8 mouse cellular contexts compared by ENCODE assay signal in genomic region chr17:26946567-26946966, GRCm38 (mm10). TPM values are rescaled to one million over a fixed set of nuclear protein-coding genes. Genes with fewer than 3 reads are reported as not detected.
DNase-seq lines count a peak whose midpoint lies in the region; ATAC-seq and TF ChIP-seq lines count a peak whose summit lies in the region.

No protein-coding gene starts in this region.

- H3K36me3 ChIP-seq in hindbrain, postnatal 0 days (ENCODE audit: insufficient read depth, low read length) = no peaks in the 10 kb centered on the region
- H3K36me3 ChIP-seq in limb, embryonic 13.5 days = no peaks in the 10 kb centered on the region
- H3K36me3 ChIP-seq in midbrain, embryonic 14.5 days (ENCODE audit: control insufficient read depth, insufficient read depth, low read length) = no peaks in the 10 kb centered on the region

- peak overlapping the region; percentile 59 for H3K9ac ChIP-seq in hindbrain, postnatal 0 days (replicated peaks; ENCODE audit: low read length)
- peak overlapping the region; percentile 75 for H3K9ac ChIP-seq in limb, embryonic 13.5 days
- peak overlapping the region; percentile 64 for H3K9ac ChIP-seq in midbrain, embryonic 14.5 days (replicated peaks; ENCODE audit: low read length)

- TF ChIP-seq CTCF in hindbrain, postnatal 0 days (IDR thresholded peaks at IDR 0.05; ENCODE audit: low read depth) = peak; percentile 16; the same call in 1 of the 2 replicates

- H3K4me2 ChIP-seq in hindbrain, postnatal 0 days (ENCODE audit: low read depth, low read length) = peak overlapping the region; percentile 75
- H3K4me2 ChIP-seq in limb, embryonic 13.5 days (replicated peaks) = peak overlapping the region; percentile 85
- H3K4me2 ChIP-seq in midbrain, embryonic 14.5 days (ENCODE audit: low read length) = peak overlapping the region; percentile 76

- H3K4me3 ChIP-seq in hindbrain, postnatal 0 days (ENCODE audit: low read length) = peak overlapping the region; percentile 37
- peak overlapping the region; percentile 50 for H3K4me3 ChIP-seq in limb, embryonic 13.5 days
- H3K4me3 ChIP-seq in midbrain, embryonic 14.5 days (replicated peaks; ENCODE audit: low read depth, low read length) = peak overlapping the region; percentile 38

- peak overlapping the region; percentile 78 for H3K27ac ChIP-seq in hindbrain, postnatal 0 days
- peak overlapping the region; percentile 72 for H3K27ac ChIP-seq in limb, embryonic 13.5 days
- peak overlapping the region; percentile 67 for H3K27ac ChIP-seq in midbrain, embryonic 14.5 days (replicated peaks; ENCODE audit: low read depth, low read length)

- peaks cover 38% of the 10 kb centered on the region for H3K4me1 ChIP-seq in hindbrain, postnatal 0 days (ENCODE audit: insufficient read depth, low read length)
- H3K4me1 ChIP-seq in limb, embryonic 13.5 days = peaks cover 64% of the 10 kb centered on the region
- peaks cover 59% of the 10 kb centered on the region for H3K4me1 ChIP-seq in midbrain, embryonic 14.5 days (ENCODE audit: control insufficient read depth, insufficient read depth, low read length)

- no peaks in the 10 kb centered on the region for H3K9me3 ChIP-seq in hindbrain, postnatal 0 days (ENCODE audit: low read length)
- H3K9me3 ChIP-seq in limb, embryonic 13.5 days = no peaks in the 10 kb centered on the region
- H3K9me3 ChIP-seq in midbrain, embryonic 14.5 days (ENCODE audit: control insufficient read depth, low read length) = no peaks in the 10 kb centered on the region

- WGBS in hindbrain, postnatal 0 days = 3% methylated on average over 26 of the region's 37 CpGs
- WGBS in limb, embryonic 13.5 days = under 1% methylated on average over 37 of the region's 37 CpGs
- WGBS in midbrain, embryonic 14.5 days = under 1% methylated on average over 37 of the region's 37 CpGs

- no peak for ATAC-seq in frontal cortex, adult (ENCODE audit: low TSS enrichment)
- peak; percentile 50 for ATAC-seq in hindbrain, postnatal 0 days
- ATAC-seq in limb, embryonic 13.5 days (ENCODE audit: low FRiP score, low read depth) = peak; percentile 16; the same call in 1 of the 2 replicates
- ATAC-seq in midbrain, embryonic 14.5 days (ENCODE audit: low FRiP score, low TSS enrichment) = 0 out of 2 replicates have a peak, but pooled peaks have one; percentile 12

- DNase-seq in frontal cortex, postnatal 36 days (ENCODE audit: low spot score in 2 of 2) = peak; percentile 59 to 75
- peak; percentile 54 to 73 for DNase-seq in cerebellum, postnatal 4 days (ENCODE audit: low spot score in 2 of 2)
- DNase-seq in gastrocnemius, postnatal 25 days = peak; percentile 86
- peak; percentile 70 for DNase-seq in hindbrain, postnatal 0 days (ENCODE audit: low spot score)
- DNase-seq in midbrain, embryonic 14.5 days = peak; percentile 70
- peak; percentile 59 to 82 for DNase-seq in spleen, postnatal 4 days (ENCODE audit: low spot score in 2 of 2)

- no peaks in the 10 kb centered on the region for H3K27me3 ChIP-seq in hindbrain, postnatal 0 days (ENCODE audit: insufficient read depth, low read length)
- H3K27me3 ChIP-seq in limb, embryonic 13.5 days = no peaks in the 10 kb centered on the region
- no peaks in the 10 kb centered on the region for H3K27me3 ChIP-seq in midbrain, embryonic 14.5 days (ENCODE audit: control insufficient read depth, insufficient read depth, low read length)

RNA-seq across cellular contexts. Expression of gene Syngap1, which starts 5.5 kb away (rescaled TPM):
- total RNA-seq in gastrocnemius, postnatal 25 days (2021) = 1 to 10 TPM; 2.7 to 4.7 TPM
- total RNA-seq in hindbrain, postnatal 0 days (2014; rRNA removed) = 53.4 and 74.2 TPM in 2 replicates
- 4.4 and 5.3 TPM in 2 replicates for polyA plus RNA-seq in hindbrain, postnatal 0 days (2015; fragmentation: Nextera tagmentation; extraction: Ambion mirVana)
- polyA plus RNA-seq in limb, embryonic 13.5 days (2015; fragmentation: Nextera tagmentation; extraction: Ambion mirVana) = 3.6 and 4.4 TPM in 2 replicates
- polyA plus RNA-seq in midbrain, embryonic 14.5 days (2014; fragmentation: Nextera tagmentation; extraction: Ambion mirVana) = 5.5 and 9.7 TPM in 2 replicates

RNA-seq across cellular contexts. Expression of gene Cuta, which starts 7.2 kb away (rescaled TPM):
- 10 to 100 TPM; 83.7 to 87.0 TPM for total RNA-seq in gastrocnemius, postnatal 25 days (2021)
- 59.0 and 63.8 TPM in 2 replicates for total RNA-seq in hindbrain, postnatal 0 days (2014; rRNA removed)
- polyA plus RNA-seq in hindbrain, postnatal 0 days (2015; fragmentation: Nextera tagmentation; extraction: Ambion mirVana) = 149 and 152 TPM in 2 replicates
- polyA plus RNA-seq in limb, embryonic 13.5 days (2015; fragmentation: Nextera tagmentation; extraction: Ambion mirVana) = 170 and 176 TPM in 2 replicates
- polyA plus RNA-seq in midbrain, embryonic 14.5 days (2014; fragmentation: Nextera tagmentation; extraction: Ambion mirVana) = 99.2 and 108 TPM in 2 replicates

RNA-seq across cellular contexts. Expression of gene Phf1, which starts 13.7 kb away (rescaled TPM):
- total RNA-seq in gastrocnemius, postnatal 25 days (2021) = 1 to 10 TPM; 5.1 to 5.9 TPM
- total RNA-seq in hindbrain, postnatal 0 days (2014; rRNA removed) = 45.7 and 49.5 TPM in 2 replicates
- polyA plus RNA-seq in hindbrain, postnatal 0 days (2015; fragmentation: Nextera tagmentation; extraction: Ambion mirVana) = 30.0 and 30.8 TPM in 2 replicates
- 15.0 and 15.6 TPM in 2 replicates for polyA plus RNA-seq in limb, embryonic 13.5 days (2015; fragmentation: Nextera tagmentation; extraction: Ambion mirVana)
- polyA plus RNA-seq in midbrain, embryonic 14.5 days (2014; fragmentation: Nextera tagmentation; extraction: Ambion mirVana) = 18.2 and 24.0 TPM in 2 replicates

RNA-seq across cellular contexts. Expression of gene Zbtb9, which starts 26.4 kb away (rescaled TPM):
- total RNA-seq in gastrocnemius, postnatal 25 days (2021) = under 1 TPM; 0.43 to 0.92 TPM
- total RNA-seq in hindbrain, postnatal 0 days (2014; rRNA removed) = 21.4 and 22.7 TPM in 2 replicates
- 6.6 and 7.8 TPM in 2 replicates for polyA plus RNA-seq in hindbrain, postnatal 0 days (2015; fragmentation: Nextera tagmentation; extraction: Ambion mirVana)
- 15.5 and 16.7 TPM in 2 replicates for polyA plus RNA-seq in limb, embryonic 13.5 days (2015; fragmentation: Nextera tagmentation; extraction: Ambion mirVana)
- polyA plus RNA-seq in midbrain, embryonic 14.5 days (2014; fragmentation: Nextera tagmentation; extraction: Ambion mirVana) = 8.7 and 11.3 TPM in 2 replicates

RNA-seq across cellular contexts. Expression of gene Kifc5b, which starts 29.7 kb away (rescaled TPM):
- under 1 TPM; 0.31 to 0.56 TPM for total RNA-seq in gastrocnemius, postnatal 25 days (2021)
- 1.6 and 4.7 TPM in 2 replicates for total RNA-seq in hindbrain, postnatal 0 days (2014; rRNA removed)
- 3.2 TPM in 2 replicates for polyA plus RNA-seq in hindbrain, postnatal 0 days (2015; fragmentation: Nextera tagmentation; extraction: Ambion mirVana)
- polyA plus RNA-seq in limb, embryonic 13.5 days (2015; fragmentation: Nextera tagmentation; extraction: Ambion mirVana) = 9.0 and 9.6 TPM in 2 replicates
- 1.2 and 2.3 TPM in 2 replicates for polyA plus RNA-seq in midbrain, embryonic 14.5 days (2014; fragmentation: Nextera tagmentation; extraction: Ambion mirVana)
